Mouse (Mus musculus): ENCODE results near the gene E130308A19Rik. TPM values are rescaled to one million over a fixed set of nuclear protein-coding genes. Genes with fewer than 3 reads are reported as not detected.
A peak's percentile ranks its signal among the peaks of the same experiment; 100 is the strongest.

Gene E130308A19Rik
- total RNA-seq, 2 experiments from 2014 or later = 4.2 to 9.2 TPM

- ATAC-seq (replicated peaks; ENCODE audit: poor library complexity) = no peak
Measured at GRCm38 (mm10) chr4:59725579-59725978, 99.6 kb downstream of the E130308A19Rik start.

GRCm38 (mm10) chr4:59726501-59726900 is 100.5 kb downstream of the E130308A19Rik start:
- no peak for ATAC-seq (replicated peaks; ENCODE audit: poor library complexity)

GRCm38 (mm10) chr4:59727187-59727877 is 101.3 kb downstream of the E130308A19Rik start:
- no peak for ATAC-seq (replicated peaks; ENCODE audit: poor library complexity)

GRCm38 (mm10) chr4:59727878-59728261 is 101.9 kb downstream of the E130308A19Rik start:
- peak; percentile 66 for ATAC-seq (replicated peaks; ENCODE audit: poor library complexity)

- no peak for ATAC-seq (replicated peaks; ENCODE audit: poor library complexity)
Measured at GRCm38 (mm10) chr4:59728839-59729238, 102.8 kb downstream of the E130308A19Rik start.

- peak; percentile 49 for ATAC-seq (replicated peaks; ENCODE audit: poor library complexity)
Measured at GRCm38 (mm10) chr4:59731544-59731943, 105.5 kb downstream of the E130308A19Rik start.

GRCm38 (mm10) chr4:59739321-59739720 is 113.3 kb downstream of the E130308A19Rik start:
- ATAC-seq (replicated peaks; ENCODE audit: poor library complexity) = peak; percentile 66

- no peak for ATAC-seq (replicated peaks; ENCODE audit: poor library complexity)
Measured at GRCm38 (mm10) chr4:59739882-59740281, 113.9 kb downstream of the E130308A19Rik start.

GRCm38 (mm10) chr4:59753491-59754140 is 127.6 kb downstream of the E130308A19Rik start:
- no peak for ATAC-seq (replicated peaks; ENCODE audit: poor library complexity)

GRCm38 (mm10) chr4:59756332-59757082 is 130.5 kb downstream of the E130308A19Rik start:
- ATAC-seq (replicated peaks; ENCODE audit: poor library complexity) = peak; percentile 72

GRCm38 (mm10) chr4:59757452-59758435 is 131.7 kb downstream of the E130308A19Rik start:
- no peak for ATAC-seq (replicated peaks; ENCODE audit: poor library complexity)

- ATAC-seq (replicated peaks; ENCODE audit: poor library complexity) = no peak
Measured at GRCm38 (mm10) chr4:59760016-59760415, 134.0 kb downstream of the E130308A19Rik start.

- ATAC-seq (replicated peaks; ENCODE audit: poor library complexity) = peak; percentile 49; the same call in 1 of the 2 replicates
Measured at GRCm38 (mm10) chr4:59760636-59761364, 134.8 kb downstream of the E130308A19Rik start.

GRCm38 (mm10) chr4:59761365-59761729 is 135.3 kb downstream of the E130308A19Rik start:
- ATAC-seq (replicated peaks; ENCODE audit: poor library complexity) = 0 out of 2 replicates have a peak, but pooled peaks have one; percentile 42

GRCm38 (mm10) chr4:59764950-59765349 is 138.9 kb downstream of the E130308A19Rik start:
- no peak for ATAC-seq (replicated peaks; ENCODE audit: poor library complexity)

- ATAC-seq (replicated peaks; ENCODE audit: poor library complexity) = no peak
Measured at GRCm38 (mm10) chr4:59765385-59766005, 139.5 kb downstream of the E130308A19Rik start.

GRCm38 (mm10) chr4:59767717-59768116 is 141.7 kb downstream of the E130308A19Rik start:
- peak; percentile 65 for ATAC-seq (replicated peaks; ENCODE audit: poor library complexity)

GRCm38 (mm10) chr4:59772171-59772879 is 146.3 kb downstream of the E130308A19Rik start:
- ATAC-seq (replicated peaks; ENCODE audit: poor library complexity) = no peak

- ATAC-seq (replicated peaks; ENCODE audit: poor library complexity) = no peak
Measured at GRCm38 (mm10) chr4:59777828-59778227, 151.8 kb downstream of the E130308A19Rik start.
